Mouse (Mus musculus): ENCODE measurements around the gene Disp1. TPM values are rescaled to one million over a fixed set of nuclear protein-coding genes. Genes with fewer than 3 reads are reported as not detected.

Disp1 gene
- polyA plus RNA-seq, 1 experiment: 17.0 TPM

GRCm38 (mm10) chr1:183123725-183124124, 97.6 kb downstream of the Disp1 start:
- Histone ChIP-seq H3K79me3 (ENCODE audit: low read depth) (peaks cover 58% of the 10 kb centered on the region), H3K4me3 (ENCODE audit: insufficient read depth, poor library complexity, severe bottlenecking) (no peak overlapping the region), H3ac (ENCODE audit: control insufficient read depth, insufficient read length, low read depth) (no peak overlapping the region), H3K36me3 (ENCODE audit: control insufficient read depth, insufficient read depth) (no peaks in the 10 kb centered on the region), H3K27me3 (ENCODE audit: control insufficient read depth, insufficient read depth, insufficient read length) (no peaks in the 10 kb centered on the region), H3K79me2 (ENCODE audit: control insufficient read depth, insufficient read depth) (peaks cover 98% of the 10 kb centered on the region)
- TF ChIP-seq MAX (IDR thresholded peaks at IDR 0.05) (no peak), USF1 (IDR thresholded peaks at IDR 0.05; ENCODE audit: low read depth) (no peak), MYOD1 (IDR thresholded peaks at IDR 0.05; ENCODE audit: control insufficient read depth, insufficient read length, low read depth) (no peak), FOSL1 (IDR thresholded peaks at IDR 0.05; ENCODE audit: insufficient read depth, low read length, poor library complexity, severe bottlenecking) (no peak), CTCF (IDR thresholded peaks at IDR 0.05; ENCODE audit: control insufficient read depth, insufficient read depth, insufficient read length) (no peak), MYOG (IDR thresholded peaks at IDR 0.05; ENCODE audit: control insufficient read depth, extremely low read depth, insufficient read length) (no peak), CEBPB (IDR thresholded peaks at IDR 0.05; ENCODE audit: low read depth) (no peak)

- TF ChIP-seq FOSL1 (IDR thresholded peaks at IDR 0.05; ENCODE audit: insufficient read depth, low read length, poor library complexity, severe bottlenecking): no peak
- no peak for TF ChIP-seq CEBPB (IDR thresholded peaks at IDR 0.05; ENCODE audit: low read depth)
- TF ChIP-seq MYOD1 (IDR thresholded peaks at IDR 0.05; ENCODE audit: control insufficient read depth, insufficient read length, low read depth): no peak
- TF ChIP-seq MYOG (IDR thresholded peaks at IDR 0.05; ENCODE audit: control insufficient read depth, extremely low read depth, insufficient read length): no peak
- TF ChIP-seq MAX (IDR thresholded peaks at IDR 0.05): no peak
- no peak for TF ChIP-seq CTCF (IDR thresholded peaks at IDR 0.05; ENCODE audit: control insufficient read depth, insufficient read depth, insufficient read length)
- TF ChIP-seq USF1 (IDR thresholded peaks at IDR 0.05; ENCODE audit: low read depth): no peak
- Histone ChIP-seq H3K27me3 (ENCODE audit: control insufficient read depth, insufficient read depth, insufficient read length) (no peaks in the 10 kb centered on the region), H3ac (ENCODE audit: control insufficient read depth, insufficient read length, low read depth) (no peak overlapping the region), H3K79me3 (ENCODE audit: low read depth) (peaks cover 39% of the 10 kb centered on the region), H3K4me3 (ENCODE audit: insufficient read depth, poor library complexity, severe bottlenecking) (no peak overlapping the region), H3K79me2 (ENCODE audit: control insufficient read depth, insufficient read depth) (peaks cover 94% of the 10 kb centered on the region), H3K36me3 (ENCODE audit: control insufficient read depth, insufficient read depth) (no peaks in the 10 kb centered on the region)
These were observed 100.9 kb downstream of the Disp1 start for GRCm38 (mm10) chr1:183120341-183120923.

GRCm38 (mm10) chr1:183117827-183118825, 103.2 kb downstream of the Disp1 start:
- TF ChIP-seq CEBPB (IDR thresholded peaks at IDR 0.05; ENCODE audit: low read depth): peak; percentile 25
- TF ChIP-seq MYOD1 (IDR thresholded peaks at IDR 0.05; ENCODE audit: control insufficient read depth, insufficient read length, low read depth): no peak
- no peak for TF ChIP-seq CTCF (IDR thresholded peaks at IDR 0.05; ENCODE audit: control insufficient read depth, insufficient read depth, insufficient read length)
- no peak for TF ChIP-seq MYOG (IDR thresholded peaks at IDR 0.05; ENCODE audit: control insufficient read depth, extremely low read depth, insufficient read length)
- no peaks in the 10 kb centered on the region for H3K36me3 ChIP-seq (ENCODE audit: control insufficient read depth, insufficient read depth)
- H3K79me2 ChIP-seq (ENCODE audit: control insufficient read depth, insufficient read depth): peaks cover 84% of the 10 kb centered on the region
- no peak overlapping the region for H3ac ChIP-seq (ENCODE audit: control insufficient read depth, insufficient read length, low read depth)
- no peak overlapping the region for H3K4me3 ChIP-seq (ENCODE audit: insufficient read depth, poor library complexity, severe bottlenecking)
- H3K27me3 ChIP-seq (ENCODE audit: control insufficient read depth, insufficient read depth, insufficient read length): no peaks in the 10 kb centered on the region
- peaks cover 22% of the 10 kb centered on the region for H3K79me3 ChIP-seq (ENCODE audit: low read depth)

GRCm38 (mm10) chr1:183116946-183117826, 104.1 kb downstream of the Disp1 start:
- TF ChIP-seq USF1 (IDR thresholded peaks at IDR 0.05; ENCODE audit: low read depth): no peak
- no peak for TF ChIP-seq MYOG (IDR thresholded peaks at IDR 0.05; ENCODE audit: control insufficient read depth, extremely low read depth, insufficient read length)
- TF ChIP-seq CEBPB (IDR thresholded peaks at IDR 0.05; ENCODE audit: low read depth): peak; percentile 49
- Histone ChIP-seq H3K79me3 (ENCODE audit: low read depth) (peaks cover 20% of the 10 kb centered on the region), H3ac (ENCODE audit: control insufficient read depth, insufficient read length, low read depth) (peak overlapping the region; percentile 31), H3K4me3 (ENCODE audit: insufficient read depth, poor library complexity, severe bottlenecking) (no peak overlapping the region), H3K27me3 (ENCODE audit: control insufficient read depth, insufficient read depth, insufficient read length) (no peaks in the 10 kb centered on the region), H3K79me2 (ENCODE audit: control insufficient read depth, insufficient read depth) (peaks cover 84% of the 10 kb centered on the region), H3K36me3 (ENCODE audit: control insufficient read depth, insufficient read depth) (no peaks in the 10 kb centered on the region)

GRCm38 (mm10) chr1:183116441-183116840, 104.9 kb downstream of the Disp1 start:
- H3K36me3 ChIP-seq (ENCODE audit: control insufficient read depth, insufficient read depth): no peaks in the 10 kb centered on the region
- no peak overlapping the region for H3ac ChIP-seq (ENCODE audit: control insufficient read depth, insufficient read length, low read depth)
- H3K79me2 ChIP-seq (ENCODE audit: control insufficient read depth, insufficient read depth): peaks cover 84% of the 10 kb centered on the region
- TF ChIP-seq MYOD1 (IDR thresholded peaks at IDR 0.05; ENCODE audit: control insufficient read depth, insufficient read length, low read depth): peak; percentile 86
- no peak for TF ChIP-seq FOSL1 (IDR thresholded peaks at IDR 0.05; ENCODE audit: insufficient read depth, low read length, poor library complexity, severe bottlenecking)
- H3K4me3 ChIP-seq (ENCODE audit: insufficient read depth, poor library complexity, severe bottlenecking): no peak overlapping the region
- H3K79me3 ChIP-seq (ENCODE audit: low read depth): peaks cover 23% of the 10 kb centered on the region
- no peaks in the 10 kb centered on the region for H3K27me3 ChIP-seq (ENCODE audit: control insufficient read depth, insufficient read depth, insufficient read length)

Measured in C2C12 (cell line).